Mouse (Mus musculus): Measurements from ENCODE around the gene Vav2.

- TF ChIP-seq CTCF (conservative IDR thresholded peaks at IDR 0.05; ENCODE audit: low read length) (no peak), POU5F1 (IDR thresholded peaks at IDR 0.05; ENCODE audit: borderline replicate concordance, low read length) (no peak), NANOG (IDR thresholded peaks at IDR 0.05; ENCODE audit: borderline replicate concordance, low read length) (no peak)
Observed at GRCm38 (mm10) chr2:27441767-27442707, 15.2 kb upstream of the Vav2 start, which contains the start of gene Brd3os.
